Mouse (Mus musculus) brain, embryonic 14.5 days (tissue): ENCODE measurements at regions not wholly inside any gene's neighbourhood (a gene's known extent, or its start where the extent isn't known, plus 50 kb on each side); places are given as distances from the start of the nearest gene placed in this dataset.

Experiments
- CTCF ChIP-seq: fragments of 200-500 bp; IDR thresholded peaks from 2 replicates; pipeline ENCODE4 v1.5.1; 2012; ENCODE audit warnings: inconsistent platforms, mild to moderate bottlenecking, moderate library complexity, borderline replicate concordance; ENCODE audit not compliant: insufficient read depth, insufficient read length; ENCODE audit errors: extremely low read depth
- POLR2A ChIP-seq: fragments of 200-500 bp; IDR thresholded peaks from 2 replicates; pipeline ENCODE4 v1.6.1; 2012; ENCODE audit warnings: mild to moderate bottlenecking, inconsistent platforms, borderline replicate concordance; ENCODE audit not compliant: poor library complexity, insufficient read depth, insufficient read length, severe bottlenecking; ENCODE audit errors: extremely low read depth

DNA sequence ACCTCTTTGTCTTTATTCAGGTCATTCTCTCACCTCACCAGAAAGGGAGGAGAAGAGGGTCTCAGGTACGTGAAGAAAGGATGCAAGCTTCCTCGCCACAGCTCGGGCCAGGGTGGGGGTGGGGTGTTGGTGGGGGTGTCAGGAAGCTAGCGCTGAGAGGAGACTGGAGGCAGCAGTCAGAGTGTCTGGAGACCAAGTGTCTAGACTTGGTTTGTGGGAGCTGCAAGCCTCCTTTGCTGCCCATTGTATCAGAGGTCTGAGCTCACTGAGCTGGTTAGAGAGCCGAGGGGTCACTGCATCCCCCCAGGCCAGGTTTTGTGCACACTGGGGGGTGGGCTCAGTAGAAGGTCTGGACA lies 159.4 kb upstream of the Myt1l start:
- no peak for TF ChIP-seq CTCF
- TF ChIP-seq POLR2A = no peak
